Mouse (Mus musculus) testis, adult 2 months (tissue): ENCODE measurements around the gene Ugt1a6a. TPM values are rescaled to one million over a fixed set of nuclear protein-coding genes. Genes with fewer than 3 reads are reported as not detected.
"Not testable (repeated sequence)": the region's sequence is repeated elsewhere in the genome, so short reads cannot be mapped to it uniquely, and the experiment has no call there.

Source experiments
- H3K27ac ChIP-seq: fragments of 200-500 bp; 2 replicates; pipeline ENCODE4 v1.5.1; 2012; ENCODE audit warnings: low read depth, low read length; ENCODE audit not compliant: control insufficient read depth, insufficient read depth
- H3K27me3 ChIP-seq: fragments of 200-500 bp; 2 replicates; pipeline ENCODE4 v1.6.1; 2012; ENCODE audit warnings: mild to moderate bottlenecking, low read length, moderate library complexity; ENCODE audit not compliant: control insufficient read depth, insufficient read depth
- H3K36me3 ChIP-seq: fragments of 200-500 bp; 2 replicates; pipeline ENCODE4 v1.6.1; 2012; ENCODE audit warnings: mild to moderate bottlenecking, low read length; ENCODE audit not compliant: control insufficient read depth, insufficient read depth
- H3K4me1 ChIP-seq: fragments of 200-500 bp; 2 replicates; pipeline ENCODE4 v1.6.1; 2012; ENCODE audit warnings: low read length; ENCODE audit not compliant: control insufficient read depth, insufficient read depth
- H3K4me3 ChIP-seq: fragments of 200-500 bp; 2 replicates; pipeline ENCODE4 v1.5.1; 2012; ENCODE audit warnings: low read depth, mild to moderate bottlenecking, low read length, moderate library complexity, mixed read lengths; ENCODE audit not compliant: control insufficient read depth
- CTCF ChIP-seq: fragments of 200-500 bp; IDR thresholded peaks from 2 replicates; pipeline ENCODE4 v1.5.1; 2012; ENCODE audit warnings: low read depth, mild to moderate bottlenecking, inconsistent platforms, low read length, moderate library complexity; ENCODE audit not compliant: control insufficient read depth, insufficient read depth, insufficient replicate concordance
- POLR2A ChIP-seq: fragments of 200-500 bp; IDR thresholded peaks from 2 replicates; pipeline ENCODE4 v1.6.1; 2012; ENCODE audit warnings: low read depth, mild to moderate bottlenecking, inconsistent platforms, low read length, moderate library complexity; ENCODE audit not compliant: control insufficient read depth
- polyA plus RNA-seq: library from polyadenylated mRNA; depleted of rRNA; stranded (reverse); fragments of >200 nt; gene quantifications from 2 replicates; pipeline ENCODE4 v1.2.3, GENCODE M21; 2012

Ugt1a6a gene
- polyA plus RNA-seq, 1 experiment, result 26.9 TPM

DNA sequence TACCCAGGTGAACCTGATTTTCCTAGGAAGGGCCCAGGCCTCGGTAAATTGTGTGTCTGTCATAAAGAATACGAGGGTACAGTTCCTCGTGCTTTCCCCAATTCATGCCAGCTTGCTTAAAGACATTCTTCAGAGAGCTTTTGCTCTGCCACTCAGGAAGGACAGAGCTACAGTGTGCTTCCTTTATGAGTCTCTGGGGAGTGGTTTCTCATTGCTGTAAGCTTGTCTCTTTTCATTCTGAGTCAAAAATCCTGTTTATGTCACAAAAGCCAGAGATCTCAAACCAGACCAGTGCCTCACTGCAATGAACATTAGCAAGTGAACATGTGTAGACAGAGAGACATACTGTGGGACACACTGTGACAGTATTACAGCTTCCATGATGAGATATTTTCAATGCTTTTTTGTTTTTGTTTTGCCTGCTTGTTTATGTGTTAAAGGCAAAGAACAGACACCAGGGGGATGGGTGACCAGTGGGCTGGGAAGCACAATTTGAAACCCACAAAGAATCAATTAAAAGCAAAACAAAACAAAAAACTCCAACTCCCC is 627 bp upstream of the Ugt1a6a start:
- Histone ChIP-seq H3K27ac (peak overlapping the region; percentile 66; the same call in 1 of the 2 replicates), H3K27me3 (no peaks in the 10 kb centered on the region), H3K4me3 (no peak overlapping the region), H3K4me1 (no peaks in the 10 kb centered on the region), H3K36me3 (no peaks in the 10 kb centered on the region)
- no peak for TF ChIP-seq POLR2A
- no peak for TF ChIP-seq CTCF

GRCm38 (mm10) chr1:88135229-88135904 is 758 bp downstream of the Ugt1a6a start:
- not testable (repeated sequence) for H3K4me3 ChIP-seq, H3K36me3 ChIP-seq, H3K27me3 ChIP-seq, H3K4me1 ChIP-seq
- H3K27ac ChIP-seq, result peak overlapping the region; percentile 10

- no peak overlapping the region for H3K27ac ChIP-seq
- no peak for TF ChIP-seq POLR2A
- TF ChIP-seq CTCF, result no peak
- H3K36me3 ChIP-seq, result no peaks in the 10 kb centered on the region
- H3K4me3 ChIP-seq, result no peak overlapping the region
- no peaks in the 10 kb centered on the region for H3K27me3 ChIP-seq
- H3K4me1 ChIP-seq, result no peaks in the 10 kb centered on the region
These were observed 2.0 kb downstream of the Ugt1a6a start for GRCm38 (mm10) chr1:88136646-88137045.

DNA sequence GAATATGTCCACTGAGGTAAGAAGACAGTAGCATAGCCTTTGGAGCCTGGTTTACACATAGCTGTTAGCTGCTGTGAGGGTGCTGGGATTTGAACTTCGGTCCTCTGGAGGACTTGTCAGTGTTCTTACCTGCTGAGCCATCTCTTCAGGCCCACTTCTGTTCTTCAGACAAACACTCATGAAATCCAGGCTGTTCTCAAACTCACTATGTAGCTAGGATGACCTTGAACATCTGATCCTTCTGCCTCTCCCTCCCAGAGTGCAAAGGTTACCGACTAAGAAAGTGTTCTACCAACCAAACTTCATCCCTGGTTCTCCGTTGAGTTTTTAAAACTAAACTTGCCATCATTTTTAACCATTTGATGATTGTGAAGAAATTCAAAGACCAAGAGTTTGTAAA is 2.7 kb downstream of the Ugt1a6a start:
- no peaks in the 10 kb centered on the region for H3K36me3 ChIP-seq
- no peaks in the 10 kb centered on the region for H3K27me3 ChIP-seq
- H3K27ac ChIP-seq, result no peak overlapping the region
- H3K4me3 ChIP-seq, result no peak overlapping the region
- H3K4me1 ChIP-seq, result no peaks in the 10 kb centered on the region
- TF ChIP-seq CTCF (no peak), POLR2A (no peak)

GRCm38 (mm10) chr1:88138145-88138544 is 3.5 kb downstream of the Ugt1a6a start:
- no peaks in the 10 kb centered on the region for H3K4me1 ChIP-seq
- H3K27ac ChIP-seq, result no peak overlapping the region
- no peak for TF ChIP-seq POLR2A
- no peaks in the 10 kb centered on the region for H3K27me3 ChIP-seq
- no peak overlapping the region for H3K4me3 ChIP-seq
- H3K36me3 ChIP-seq, result no peaks in the 10 kb centered on the region

GRCm38 (mm10) chr1:88140492-88140891 is 5.9 kb downstream of the Ugt1a6a start:
- not testable (repeated sequence) for H3K27ac ChIP-seq, H3K27me3 ChIP-seq, H3K36me3 ChIP-seq, H3K4me3 ChIP-seq, H3K4me1 ChIP-seq

DNA sequence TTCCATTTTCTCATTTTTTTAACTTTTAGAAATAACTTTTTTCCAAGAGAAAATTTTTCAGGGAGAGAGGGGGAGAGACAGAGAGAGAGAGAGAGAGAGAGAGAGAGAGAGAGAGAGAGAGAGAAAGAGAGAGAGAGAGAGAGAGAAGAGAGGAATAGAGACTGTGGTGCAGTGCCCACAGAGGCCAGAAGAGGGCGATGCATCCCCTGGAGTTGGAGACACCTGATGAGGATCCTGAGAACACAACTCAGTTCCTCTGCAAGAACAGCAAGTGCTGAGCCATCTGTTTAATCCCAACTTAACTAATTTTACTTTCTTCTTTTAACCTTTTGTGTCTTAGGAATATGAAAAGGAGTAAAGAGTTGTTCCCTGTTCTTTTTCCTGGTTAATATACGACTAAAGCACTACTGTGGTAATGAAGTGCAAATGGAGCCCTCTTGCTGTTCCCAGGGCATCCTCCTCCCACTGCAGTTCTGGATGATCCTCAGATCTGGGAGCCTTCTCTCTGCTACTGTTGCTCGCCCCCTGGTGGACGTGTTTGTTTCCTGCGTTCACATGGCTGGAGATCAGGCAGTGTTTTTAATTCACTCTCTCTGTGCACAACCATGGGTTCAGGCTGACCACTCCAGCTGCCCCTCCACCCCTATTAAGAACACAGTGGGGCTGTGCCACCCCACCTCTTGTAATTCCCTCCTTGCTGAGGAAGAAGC is 9.5 kb downstream of the Ugt1a6a start:
- peak; percentile 62; the same call in 1 of the 2 replicates for TF ChIP-seq CTCF
- not testable (repeated sequence) for H3K4me1 ChIP-seq, H3K4me3 ChIP-seq, H3K36me3 ChIP-seq, H3K27me3 ChIP-seq, H3K27ac ChIP-seq

DNA sequence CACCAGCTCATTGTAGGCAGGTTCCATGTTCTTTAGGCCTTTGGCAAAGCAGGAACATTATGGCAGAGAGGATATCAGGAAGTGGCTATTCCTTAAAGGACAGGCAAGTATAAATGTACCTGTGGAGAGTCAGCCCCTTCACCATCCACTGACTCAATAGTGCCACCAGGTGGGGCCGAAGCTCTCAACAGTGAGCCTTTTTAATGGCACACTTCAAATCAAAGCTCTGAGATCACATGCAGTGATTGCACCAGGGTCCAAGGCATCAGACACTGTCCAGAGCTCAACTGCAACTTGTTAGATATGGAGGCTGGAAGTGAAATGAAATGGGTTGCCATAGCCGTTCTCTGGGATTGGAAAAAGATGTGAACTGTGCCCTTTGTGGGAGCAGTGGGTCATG is 10.7 kb downstream of the Ugt1a6a start:
- not testable (repeated sequence) for H3K4me3 ChIP-seq, H3K27me3 ChIP-seq, H3K36me3 ChIP-seq, H3K4me1 ChIP-seq, H3K27ac ChIP-seq

GRCm38 (mm10) chr1:88150133-88150532 is 15.5 kb downstream of the Ugt1a6a start:
- not testable (repeated sequence) for H3K4me3 ChIP-seq, H3K27me3 ChIP-seq, H3K36me3 ChIP-seq, H3K4me1 ChIP-seq, H3K27ac ChIP-seq
